Mouse (Mus musculus) E14TG2a.4 (cell line): ENCODE measurements around the gene Dtx3.
"Not testable (repeated sequence)": the region's sequence is repeated elsewhere in the genome, so short reads cannot be mapped to it uniquely, and the experiment has no call there.

Source experiments
- H3K27me3 ChIP-seq: 2 replicates; pipeline ENCODE4 v1.6.1; 2014; ENCODE audit warnings: low read length, control low read depth; ENCODE audit not compliant: insufficient read depth
- H3K36me3 ChIP-seq: 2 replicates; pipeline ENCODE4 v1.6.1; 2014; ENCODE audit warnings: low read length, control low read depth; ENCODE audit not compliant: insufficient read depth
- H3K4me1 ChIP-seq: replicated peaks from 2 replicates; pipeline ENCODE4 v1.6.1; 2014; ENCODE audit warnings: low read depth, low read length, control low read depth
- H3K4me3 ChIP-seq: replicated peaks from 2 replicates; pipeline ENCODE4 v1.5.1; 2014; ENCODE audit warnings: mild to moderate bottlenecking, low read length
- H3K9me3 ChIP-seq: 2 replicates; pipeline ENCODE4 v1.6.1; 2014; ENCODE audit warnings: low read length, control low read depth
- CTCF ChIP-seq: conservative IDR thresholded peaks from 2 replicates; pipeline ENCODE4 v1.5.1; 2014; ENCODE audit warnings: low read length
- NANOG ChIP-seq: IDR thresholded peaks from 2 replicates; pipeline ENCODE4 v1.6.1; 2014; ENCODE audit warnings: borderline replicate concordance, low read length, mixed read lengths
- POU5F1 ChIP-seq: IDR thresholded peaks from 2 replicates; pipeline ENCODE4 v1.6.1; 2014; ENCODE audit warnings: low read length, borderline replicate concordance

Dtx3 gene

DNA sequence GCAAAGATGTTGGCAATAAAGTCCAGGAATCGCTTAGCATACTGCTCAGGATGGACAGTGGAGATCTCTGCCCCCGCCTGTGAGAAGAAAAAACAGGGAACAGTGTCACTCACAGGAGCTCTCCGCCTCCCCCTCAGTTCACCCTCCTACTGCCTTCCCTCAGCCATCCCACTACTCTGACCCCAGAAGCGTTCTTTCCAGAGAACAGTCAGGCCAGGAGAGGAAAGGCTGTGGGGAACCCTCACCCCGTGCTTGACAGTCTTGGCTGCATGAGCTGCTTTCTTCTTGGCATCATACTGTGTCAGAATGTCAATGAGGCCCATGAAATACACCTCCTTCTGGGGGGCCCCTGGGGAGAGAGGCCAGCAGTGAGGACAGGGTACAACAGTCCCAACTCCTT lies 3.5 kb upstream of the Dtx3 start:
- TF ChIP-seq CTCF (no peak), POU5F1 (no peak), NANOG (no peak)
- no peaks in the 10 kb centered on the region for H3K27me3 ChIP-seq
- H3K4me3 ChIP-seq: no peak overlapping the region
- H3K9me3 ChIP-seq: no peaks in the 10 kb centered on the region
- peaks cover 68% of the 10 kb centered on the region for H3K4me1 ChIP-seq
- H3K36me3 ChIP-seq: peaks cover 71% of the 10 kb centered on the region

DNA sequence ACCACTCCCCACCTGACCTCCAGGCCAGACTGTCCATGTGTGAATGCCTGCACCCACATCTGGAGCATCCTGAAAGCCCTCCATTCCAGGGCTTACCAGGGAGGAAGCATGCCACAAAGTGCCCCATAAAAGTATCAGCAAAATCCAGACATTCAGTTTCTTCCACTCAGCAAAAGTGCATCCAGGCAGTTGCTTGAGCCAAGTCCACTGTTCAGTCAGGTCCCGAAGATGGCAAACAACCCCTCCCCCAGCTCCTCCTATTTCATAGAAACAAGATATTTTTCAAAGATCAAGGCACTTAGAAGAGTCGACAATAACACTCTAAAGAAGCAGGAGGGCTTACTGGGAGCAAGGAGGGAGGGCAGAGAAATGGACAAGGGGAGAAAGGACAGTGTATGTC lies 3.0 kb upstream of the Dtx3 start:
- Histone ChIP-seq H3K4me3 (no peak overlapping the region), H3K27me3 (no peaks in the 10 kb centered on the region), H3K4me1 (peaks cover 67% of the 10 kb centered on the region), H3K36me3 (peaks cover 67% of the 10 kb centered on the region), H3K9me3 (no peaks in the 10 kb centered on the region)
- TF ChIP-seq NANOG: no peak
- TF ChIP-seq POU5F1: no peak
- TF ChIP-seq CTCF: no peak

DNA sequence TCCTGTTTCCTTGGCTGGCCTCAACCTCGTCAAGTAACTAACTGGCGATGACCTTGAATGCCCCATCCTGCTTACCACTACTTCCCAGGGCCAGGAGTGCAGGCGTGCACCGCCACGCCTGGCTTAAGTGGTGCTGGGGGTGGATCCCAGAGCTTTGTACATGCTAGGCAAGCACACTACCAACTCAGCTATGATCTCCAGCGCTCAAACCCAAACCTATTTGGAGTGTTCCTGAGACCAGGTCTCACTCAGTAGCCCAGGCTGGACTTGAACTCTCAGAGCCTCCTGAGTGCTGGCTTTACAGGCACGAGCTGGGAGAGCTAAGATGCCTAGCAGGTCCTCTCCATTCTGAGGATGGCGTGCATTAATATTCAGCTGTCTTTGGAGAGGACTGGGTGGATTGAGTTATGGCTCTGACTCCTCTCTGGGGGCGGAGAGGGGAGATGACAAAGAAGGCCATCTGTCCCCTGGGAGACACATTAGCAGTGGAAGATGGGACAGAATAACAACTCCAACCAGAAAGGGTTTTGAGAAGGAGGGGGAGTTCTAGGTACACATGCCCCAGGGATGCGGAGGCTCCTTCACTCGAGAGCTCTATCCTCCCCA lies 2.1 kb upstream of the Dtx3 start:
- Histone ChIP-seq H3K4me1 (peaks cover 67% of the 10 kb centered on the region), H3K36me3 (peaks cover 67% of the 10 kb centered on the region), H3K4me3 (peak overlapping the region; percentile 32; the same call in 1 of the 2 replicates), H3K27me3 (no peaks in the 10 kb centered on the region), H3K9me3 (no peaks in the 10 kb centered on the region)
- TF ChIP-seq NANOG (no peak), POU5F1 (no peak), CTCF (no peak)

- TF ChIP-seq POU5F1: no peak
- no peak for TF ChIP-seq NANOG
- no peak for TF ChIP-seq CTCF
- Histone ChIP-seq H3K36me3 (peaks cover 66% of the 10 kb centered on the region), H3K4me1 (peaks cover 71% of the 10 kb centered on the region), H3K4me3 (0 out of 2 replicates have a peak overlapping the region, but pooled peaks have one; percentile 32), H3K27me3 (no peaks in the 10 kb centered on the region), H3K9me3 (no peaks in the 10 kb centered on the region)
Observed at GRCm38 (mm10) chr10:127197104-127197503, 1.6 kb upstream of the Dtx3 start.

GRCm38 (mm10) chr10:127196392-127196791 lies 864 bp upstream of the Dtx3 start:
- Histone ChIP-seq H3K36me3 (peaks cover 65% of the 10 kb centered on the region), H3K27me3 (no peaks in the 10 kb centered on the region), H3K9me3 (no peaks in the 10 kb centered on the region), H3K4me1 (peaks cover 77% of the 10 kb centered on the region), H3K4me3 (peak overlapping the region; percentile 94)
- no peak for TF ChIP-seq CTCF
- TF ChIP-seq POU5F1: no peak
- TF ChIP-seq NANOG: no peak

DNA sequence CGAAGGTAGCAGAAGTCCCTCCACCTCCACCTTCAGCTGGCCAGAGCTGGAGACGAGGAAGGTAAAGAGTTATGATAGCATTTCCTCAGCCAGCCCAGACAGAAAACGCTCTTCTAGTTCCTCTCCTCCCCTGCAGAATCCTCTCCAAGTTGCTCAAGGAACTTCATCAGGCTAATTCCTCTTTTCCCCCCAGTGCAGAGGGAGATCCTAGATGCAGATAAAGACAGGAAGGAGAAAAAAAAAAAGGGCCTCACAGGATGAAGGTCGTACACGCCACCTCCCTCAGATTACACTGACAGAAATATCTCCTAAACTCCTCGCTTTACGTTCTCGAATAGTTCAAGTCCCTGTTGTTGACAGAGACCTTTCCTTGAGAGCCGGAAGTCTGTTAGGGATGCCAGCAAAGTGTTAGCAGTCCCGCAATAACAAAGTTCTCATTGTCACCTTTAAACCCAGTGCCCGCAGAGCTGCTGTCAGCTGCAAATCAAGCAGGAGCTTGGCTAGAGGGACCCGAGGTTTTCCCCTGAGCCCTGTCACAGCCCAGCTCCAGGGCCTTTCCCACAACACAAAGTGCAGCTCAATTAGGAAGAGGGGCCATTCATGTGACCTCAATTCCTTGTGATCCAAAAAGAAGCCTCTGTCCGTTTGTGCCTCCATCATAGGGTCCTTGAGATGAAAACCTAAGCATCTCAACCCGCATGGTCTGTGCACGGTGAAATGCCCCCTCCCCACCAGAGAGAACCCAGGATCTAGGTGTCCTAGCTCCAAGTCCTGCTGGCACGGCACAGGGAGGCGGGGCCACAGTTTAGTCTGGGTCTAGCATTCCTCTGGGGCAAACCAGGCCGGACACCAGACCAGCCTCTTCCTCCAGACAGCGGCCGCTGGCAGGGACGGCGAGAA lies 850 bp downstream of the Dtx3 start:
- H3K9me3 ChIP-seq: no peaks in the 10 kb centered on the region
- peak overlapping the region; percentile 94 for H3K4me3 ChIP-seq
- H3K27me3 ChIP-seq: no peaks in the 10 kb centered on the region
- peaks cover 57% of the 10 kb centered on the region for H3K36me3 ChIP-seq
- TF ChIP-seq POU5F1: no peak
- TF ChIP-seq CTCF: no peak
- TF ChIP-seq NANOG: no peak
- peaks cover 91% of the 10 kb centered on the region for H3K4me1 ChIP-seq

DNA sequence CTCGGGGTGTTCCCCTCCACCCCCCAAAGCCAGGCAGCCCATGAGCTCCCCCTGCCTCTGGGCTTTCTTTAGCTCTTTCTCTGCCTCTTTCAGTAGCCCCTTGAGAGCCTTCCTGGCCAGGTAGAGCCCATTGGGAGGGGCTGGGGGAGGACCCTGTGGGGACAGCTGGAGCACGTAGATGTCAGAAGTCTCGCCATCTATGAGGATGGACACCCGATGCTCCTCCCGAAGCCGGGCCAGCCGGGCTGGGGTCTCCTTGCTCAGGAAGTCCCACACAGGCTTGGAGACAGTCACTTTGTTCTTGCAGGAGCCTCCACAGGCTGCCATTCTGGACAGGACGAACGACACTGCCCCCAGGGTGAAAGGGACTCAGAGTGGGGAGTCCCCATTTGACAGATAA lies 2.5 kb downstream of the Dtx3 start:
- peak overlapping the region; percentile 48 for H3K4me3 ChIP-seq
- no peaks in the 10 kb centered on the region for H3K9me3 ChIP-seq
- H3K27me3 ChIP-seq: no peaks in the 10 kb centered on the region
- TF ChIP-seq NANOG (no peak), CTCF (no peak), POU5F1 (no peak)
- H3K36me3 ChIP-seq: peaks cover 40% of the 10 kb centered on the region
- H3K4me1 ChIP-seq: peaks cover 85% of the 10 kb centered on the region

DNA sequence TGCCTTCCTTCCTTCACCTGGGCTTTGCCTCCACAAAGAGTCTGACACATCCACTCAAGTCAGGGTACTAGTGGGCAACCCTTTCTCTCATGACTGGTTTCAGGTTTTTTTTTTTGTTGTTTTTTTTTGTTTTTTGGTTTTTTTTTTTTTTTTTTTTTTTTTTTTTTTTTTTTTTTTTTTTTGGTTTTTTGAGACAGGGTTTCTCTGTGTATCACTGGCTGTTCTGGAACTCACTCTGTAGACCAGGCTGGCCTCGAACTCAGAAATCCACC lies 3.5 kb downstream of the Dtx3 start:
- not testable (repeated sequence) for H3K4me3 ChIP-seq, H3K27me3 ChIP-seq

More for the DNA sequence above, 3.5 kb downstream of the Dtx3 start:
- H3K4me1 ChIP-seq: peaks cover 85% of the 10 kb centered on the region
- H3K9me3 ChIP-seq: not testable (repeated sequence)
- H3K36me3 ChIP-seq: peaks cover 31% of the 10 kb centered on the region
